Mouse (Mus musculus): ENCODE measurements at regions not wholly inside any gene's neighbourhood (a gene's known extent, or its start where the extent isn't known, plus 50 kb on each side); places are given as distances from the start of the nearest gene placed in this dataset.

DNA sequence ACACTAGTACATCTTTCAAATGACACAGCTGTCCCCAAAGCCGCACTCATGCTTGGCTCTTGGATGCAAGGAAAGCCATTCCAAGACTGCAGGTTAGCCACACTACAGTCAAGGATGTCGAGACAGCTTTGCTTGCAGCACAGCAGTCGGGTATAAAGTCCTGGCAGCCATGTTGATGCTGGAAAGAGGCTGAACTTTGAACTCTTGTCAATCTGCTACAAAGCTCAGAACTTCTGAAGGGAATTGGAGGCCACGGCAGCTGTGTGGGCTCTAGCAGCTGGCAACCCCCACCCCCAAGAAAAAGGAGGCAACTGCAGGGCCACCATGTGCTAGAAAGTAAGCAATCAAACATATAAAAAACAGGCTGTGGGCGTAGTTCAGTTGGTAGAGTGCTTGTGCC lies 90.0 kb upstream of the Zcchc2 start:
- Histone ChIP-seq H3K4me3 (ENCODE audit: insufficient read depth, low read depth, low read length) (no peak overlapping the region), H3K4me1 (ENCODE audit: control insufficient read depth, insufficient read depth, low read length) (peaks cover 18% of the 10 kb centered on the region), H3K36me3 (ENCODE audit: control insufficient read depth, insufficient read depth, low read length) (no peaks in the 10 kb centered on the region), H3K27me3 (ENCODE audit: control insufficient read depth, insufficient read depth, low read length) (no peaks in the 10 kb centered on the region), H3K79me2 (ENCODE audit: control insufficient read depth, insufficient read depth, low read length) (no peaks in the 10 kb centered on the region), H3K9ac (ENCODE audit: low read depth, low read length) (no peak overlapping the region), H3K27ac (replicated peaks; ENCODE audit: insufficient read depth, low read depth, low read length) (peak overlapping the region; percentile 96)
- TF ChIP-seq CTCF (IDR thresholded peaks at IDR 0.05; ENCODE audit: low read depth, low read length) (no peak), POLR2A (IDR thresholded peaks at IDR 0.05; ENCODE audit: extremely low read depth, insufficient read depth, low read length) (no peak)
- DNase-seq (ENCODE audit: extremely low read depth, low read depth, low spot score), result peak; percentile 69
- 41% methylated on average over 5 of the region's 5 CpGs for WGBS

DNA sequence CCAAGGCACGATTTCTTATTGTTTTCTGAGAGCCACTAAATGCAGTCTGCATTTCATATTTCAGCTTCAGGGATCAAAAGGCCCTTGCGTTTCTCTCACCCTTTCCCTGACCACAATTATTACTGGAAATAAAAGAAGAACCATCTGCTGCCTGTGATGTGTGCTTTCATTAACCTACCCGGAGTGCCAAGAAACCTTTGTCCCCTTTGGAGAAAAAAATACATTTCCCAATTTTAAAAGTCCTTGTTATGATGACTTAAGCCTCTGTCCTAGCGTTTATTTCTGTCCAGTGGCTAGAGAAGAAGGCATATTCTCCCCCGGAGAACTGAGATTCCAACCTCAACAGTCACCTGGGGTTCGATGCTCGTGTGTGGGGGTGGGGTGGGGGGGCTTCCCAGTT lies 89.3 kb upstream of the Zcchc2 start:
- Histone ChIP-seq H3K27ac (replicated peaks; ENCODE audit: insufficient read depth, low read depth, low read length) (peak overlapping the region; percentile 96), H3K27me3 (ENCODE audit: control insufficient read depth, insufficient read depth, low read length) (no peaks in the 10 kb centered on the region), H3K9ac (ENCODE audit: low read depth, low read length) (no peak overlapping the region), H3K36me3 (ENCODE audit: control insufficient read depth, insufficient read depth, low read length) (no peaks in the 10 kb centered on the region), H3K79me2 (ENCODE audit: control insufficient read depth, insufficient read depth, low read length) (no peaks in the 10 kb centered on the region), H3K4me3 (ENCODE audit: insufficient read depth, low read depth, low read length) (no peak overlapping the region), H3K4me1 (ENCODE audit: control insufficient read depth, insufficient read depth, low read length) (peaks cover 24% of the 10 kb centered on the region)
- WGBS, result 28% methylated on average over 7 of the region's 7 CpGs
- TF ChIP-seq POLR2A (IDR thresholded peaks at IDR 0.05; ENCODE audit: extremely low read depth, insufficient read depth, low read length), result no peak
- no peak for TF ChIP-seq CTCF (IDR thresholded peaks at IDR 0.05; ENCODE audit: low read depth, low read length)
- DNase-seq (ENCODE audit: extremely low read depth, low read depth, low spot score), result peak; percentile 91

DNA sequence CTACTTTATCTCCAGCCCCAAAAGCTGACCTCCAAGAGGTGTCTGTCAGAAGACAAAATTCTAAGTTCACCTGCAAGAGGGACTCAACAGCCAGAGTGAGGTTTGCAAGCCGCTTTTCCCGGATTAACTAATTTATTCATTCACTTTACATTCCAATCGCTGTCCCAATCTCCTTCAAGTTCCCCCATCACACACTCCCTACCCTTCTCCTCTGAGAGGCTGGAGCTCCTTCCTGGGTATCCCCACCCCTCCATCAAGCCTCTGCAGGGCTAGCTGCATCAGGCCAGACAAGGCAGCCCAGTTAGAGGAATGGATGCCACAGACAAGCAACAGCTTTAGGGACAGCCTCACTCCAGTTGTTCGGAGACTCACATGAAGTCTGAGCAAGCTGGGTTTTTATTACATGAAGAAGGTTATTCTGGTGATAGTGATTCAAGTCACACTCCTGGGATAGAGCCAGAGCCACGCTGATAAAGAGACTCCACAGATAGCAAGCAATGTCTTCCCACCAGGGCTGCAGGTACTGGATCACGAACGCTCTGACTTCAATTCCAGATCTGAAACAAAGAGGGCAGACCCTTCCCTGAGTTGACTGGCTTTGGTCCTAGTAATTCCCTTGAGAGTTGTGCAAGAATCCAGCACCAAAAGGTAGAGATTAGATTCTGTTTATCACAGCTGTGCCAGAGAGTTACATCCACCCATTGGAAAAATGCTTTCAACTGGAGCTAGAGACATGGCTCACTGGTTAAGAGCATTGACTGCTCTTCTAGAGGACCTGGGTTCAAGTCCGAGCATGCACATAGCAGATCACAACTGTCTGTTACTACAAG lies 86.7 kb upstream of the Zcchc2 start:
- Histone ChIP-seq H3K4me3 (ENCODE audit: insufficient read depth, low read depth, low read length) (no peak overlapping the region), H3K36me3 (ENCODE audit: control insufficient read depth, insufficient read depth, low read length) (no peaks in the 10 kb centered on the region), H3K27me3 (ENCODE audit: control insufficient read depth, insufficient read depth, low read length) (no peaks in the 10 kb centered on the region), H3K9ac (ENCODE audit: low read depth, low read length) (no peak overlapping the region), H3K27ac (replicated peaks; ENCODE audit: insufficient read depth, low read depth, low read length) (peak overlapping the region; percentile 47), H3K79me2 (ENCODE audit: control insufficient read depth, insufficient read depth, low read length) (no peaks in the 10 kb centered on the region), H3K4me1 (ENCODE audit: control insufficient read depth, insufficient read depth, low read length) (peaks cover 42% of the 10 kb centered on the region)
- no peak for TF ChIP-seq POLR2A (IDR thresholded peaks at IDR 0.05; ENCODE audit: extremely low read depth, insufficient read depth, low read length)
- TF ChIP-seq CTCF (IDR thresholded peaks at IDR 0.05; ENCODE audit: low read depth, low read length), result no peak
- peak; percentile 76 for DNase-seq (ENCODE audit: extremely low read depth, low read depth, low spot score)
- 60% methylated on average over 8 of the region's 8 CpGs for WGBS

DNA sequence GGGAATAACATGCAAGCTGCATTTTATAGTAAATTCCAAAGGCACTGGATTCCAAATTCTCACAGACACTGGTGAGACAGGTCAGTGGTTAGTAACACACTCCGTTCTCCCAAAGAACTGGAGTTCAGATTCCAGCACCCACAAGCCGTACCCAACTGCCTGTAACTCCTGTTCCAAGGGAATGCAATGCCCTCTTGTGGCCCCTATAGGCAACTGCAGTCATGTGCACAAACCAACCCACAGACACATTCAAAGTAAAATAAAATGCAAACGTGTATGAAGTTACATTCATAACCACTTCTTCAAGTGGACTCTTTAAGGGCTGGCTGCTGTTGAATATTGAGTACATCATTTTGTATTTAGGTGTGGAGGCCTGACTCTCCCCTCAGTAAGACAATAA lies 85.5 kb upstream of the Zcchc2 start:
- Histone ChIP-seq H3K4me3 (ENCODE audit: insufficient read depth, low read depth, low read length) (no peak overlapping the region), H3K36me3 (ENCODE audit: control insufficient read depth, insufficient read depth, low read length) (no peaks in the 10 kb centered on the region), H3K79me2 (ENCODE audit: control insufficient read depth, insufficient read depth, low read length) (no peaks in the 10 kb centered on the region), H3K9ac (ENCODE audit: low read depth, low read length) (no peak overlapping the region), H3K27ac (replicated peaks; ENCODE audit: insufficient read depth, low read depth, low read length) (no peak overlapping the region), H3K4me1 (ENCODE audit: control insufficient read depth, insufficient read depth, low read length) (peaks cover 47% of the 10 kb centered on the region), H3K27me3 (ENCODE audit: control insufficient read depth, insufficient read depth, low read length) (no peaks in the 10 kb centered on the region)
- DNase-seq (ENCODE audit: extremely low read depth, low read depth, low spot score), result no peak
- WGBS, result 96% methylated on average over 3 of the region's 3 CpGs
- TF ChIP-seq CTCF (IDR thresholded peaks at IDR 0.05; ENCODE audit: low read depth, low read length) (peak; percentile 49; the same call in 1 of the 2 replicates), POLR2A (IDR thresholded peaks at IDR 0.05; ENCODE audit: extremely low read depth, insufficient read depth, low read length) (no peak)

DNA sequence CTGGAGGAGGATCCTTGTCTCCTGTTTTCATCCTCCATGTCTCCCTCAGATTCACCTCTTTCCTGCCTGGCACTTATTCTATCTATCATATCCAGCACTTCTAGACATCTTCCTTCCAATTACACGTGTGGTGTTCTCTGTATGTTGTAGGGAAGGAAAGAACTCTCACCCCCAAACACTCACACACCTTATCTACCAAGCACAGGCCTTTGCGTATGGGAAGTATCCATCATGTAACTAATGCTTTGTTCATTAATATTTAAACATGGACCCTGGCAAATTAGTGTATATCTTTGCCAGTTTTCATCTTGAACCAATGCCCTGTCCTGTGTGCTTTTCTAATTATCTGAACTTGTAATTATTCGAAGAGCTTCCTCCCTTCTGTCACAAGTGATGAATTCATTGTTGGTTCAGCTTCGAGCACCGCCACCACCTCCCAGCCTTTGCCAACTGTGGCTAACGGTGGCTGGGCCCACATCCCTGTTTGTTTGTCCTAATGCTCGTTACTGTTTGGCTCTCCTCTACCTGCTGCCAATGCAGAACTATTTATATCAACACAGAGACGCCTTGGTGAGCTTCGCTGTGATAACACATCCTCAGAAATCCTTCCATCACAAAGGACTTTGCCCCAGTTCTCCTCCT lies 84.3 kb upstream of the Zcchc2 start:
- Histone ChIP-seq H3K79me2 (ENCODE audit: control insufficient read depth, insufficient read depth, low read length) (no peaks in the 10 kb centered on the region), H3K27me3 (ENCODE audit: control insufficient read depth, insufficient read depth, low read length) (no peaks in the 10 kb centered on the region), H3K4me3 (ENCODE audit: insufficient read depth, low read depth, low read length) (no peak overlapping the region), H3K36me3 (ENCODE audit: control insufficient read depth, insufficient read depth, low read length) (no peaks in the 10 kb centered on the region), H3K9ac (ENCODE audit: low read depth, low read length) (0 out of 2 replicates have a peak overlapping the region, but pooled peaks have one; percentile 19), H3K4me1 (ENCODE audit: control insufficient read depth, insufficient read depth, low read length) (peaks cover 37% of the 10 kb centered on the region), H3K27ac (replicated peaks; ENCODE audit: insufficient read depth, low read depth, low read length) (peak overlapping the region; percentile 96)
- WGBS, result 27% methylated on average over 9 of the region's 9 CpGs
- peak; percentile 88 for DNase-seq (ENCODE audit: extremely low read depth, low read depth, low spot score)
- no peak for TF ChIP-seq POLR2A (IDR thresholded peaks at IDR 0.05; ENCODE audit: extremely low read depth, insufficient read depth, low read length)

DNA sequence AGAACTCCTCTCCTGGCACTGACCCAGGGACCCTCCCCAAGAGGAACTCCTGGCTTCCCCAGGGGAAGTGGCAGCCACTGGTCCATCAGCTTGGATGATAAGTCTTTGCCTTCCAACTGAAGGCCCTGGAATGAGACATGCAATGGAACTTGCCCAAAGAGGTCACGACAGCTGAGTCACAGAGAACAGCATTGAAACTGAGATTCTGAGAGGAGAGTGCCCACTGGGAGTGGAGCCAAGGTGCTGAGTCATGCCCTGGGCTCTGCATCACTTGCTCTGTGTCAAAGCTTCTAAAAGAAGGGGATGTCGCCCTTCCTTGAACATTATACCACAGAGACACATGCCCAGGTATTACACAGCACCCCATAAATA lies 83.8 kb upstream of the Zcchc2 start:
- peak; percentile 91 for DNase-seq (ENCODE audit: extremely low read depth, low read depth, low spot score)
- 0 out of 2 replicates have a peak overlapping the region, but pooled peaks have one; percentile 19 for H3K9ac ChIP-seq (ENCODE audit: low read depth, low read length)
- H3K36me3 ChIP-seq (ENCODE audit: control insufficient read depth, insufficient read depth, low read length), result no peaks in the 10 kb centered on the region
- no peaks in the 10 kb centered on the region for H3K27me3 ChIP-seq (ENCODE audit: control insufficient read depth, insufficient read depth, low read length)
- WGBS, result 11% methylated on average over 2 of the region's 2 CpGs
- TF ChIP-seq POLR2A (IDR thresholded peaks at IDR 0.05; ENCODE audit: extremely low read depth, insufficient read depth, low read length) (no peak), CTCF (IDR thresholded peaks at IDR 0.05; ENCODE audit: low read depth, low read length) (no peak)
- H3K4me1 ChIP-seq (ENCODE audit: control insufficient read depth, insufficient read depth, low read length), result peaks cover 33% of the 10 kb centered on the region
- H3K4me3 ChIP-seq (ENCODE audit: insufficient read depth, low read depth, low read length), result no peak overlapping the region
- H3K27ac ChIP-seq (replicated peaks; ENCODE audit: insufficient read depth, low read depth, low read length), result peak overlapping the region; percentile 96
- no peaks in the 10 kb centered on the region for H3K79me2 ChIP-seq (ENCODE audit: control insufficient read depth, insufficient read depth, low read length)

Measured in liver, adult 2 months (tissue).